Mouse (Mus musculus) megakaryocyte progenitor cell, adult 5-6 weeks (primary cell): ENCODE measurements around the gene Tbc1d9b. TPM values are rescaled to one million over a fixed set of nuclear protein-coding genes. Genes with fewer than 3 reads are reported as not detected.
A peak's percentile ranks its signal among the peaks of the same experiment; 100 is the strongest.

ENCODE experiments used
- ATAC-seq: replicated peaks from 2 replicates; pipeline ENCODE4 v1.8.0; 2016; ENCODE audit warnings: mild to moderate bottlenecking, moderate TSS enrichment, inconsistent platforms; ENCODE audit not compliant: poor library complexity
- total RNA-seq, 2 experiments: library from RNA; stranded (forward) in 1 of 2; stranded (reverse) in 1 of 2; fragments of 157-497, 149-512 nt in 1 of 2; fragments of 200-1000 nt in 1 of 2; gene quantifications; 2 replicates each; pipeline versions ENCODE4 v1.2.3 to v1.2.4; 2015 to 2017

Gene Tbc1d9b
- total RNA-seq, 2 experiments from 2014 or later, result 41.5 to 91.2 TPM

- ATAC-seq, result peak; percentile 52
These were observed 3.1 kb downstream of the Tbc1d9b start for GRCm38 (mm10) chr11:50134136-50134859.

- no peak for ATAC-seq
These were observed 7.1 kb downstream of the Tbc1d9b start for GRCm38 (mm10) chr11:50138206-50138822.

GRCm38 (mm10) chr11:50139571-50139970 is 8.4 kb downstream of the Tbc1d9b start:
- no peak for ATAC-seq

- ATAC-seq, result no peak
These were observed 14.3 kb downstream of the Tbc1d9b start for GRCm38 (mm10) chr11:50145529-50145928.

GRCm38 (mm10) chr11:50146121-50146520 is 14.9 kb downstream of the Tbc1d9b start:
- ATAC-seq, result no peak

- ATAC-seq, result peak; percentile 52; the same call in 1 of the 2 replicates
These were observed 16.2 kb downstream of the Tbc1d9b start for GRCm38 (mm10) chr11:50147267-50147957.

- ATAC-seq, result no peak
These were observed 16.8 kb downstream of the Tbc1d9b start for GRCm38 (mm10) chr11:50147958-50148476.

GRCm38 (mm10) chr11:50149200-50149599 is 18.0 kb downstream of the Tbc1d9b start:
- ATAC-seq, result no peak

GRCm38 (mm10) chr11:50149603-50150150 is 18.5 kb downstream of the Tbc1d9b start:
- ATAC-seq, result peak; percentile 24; the same call in 1 of the 2 replicates

GRCm38 (mm10) chr11:50151374-50151773 is 20.2 kb downstream of the Tbc1d9b start:
- no peak for ATAC-seq

GRCm38 (mm10) chr11:50154166-50154565 is 23.0 kb downstream of the Tbc1d9b start:
- ATAC-seq, result 0 out of 2 replicates have a peak, but pooled peaks have one; percentile 23

GRCm38 (mm10) chr11:50154777-50155520 is 23.8 kb downstream of the Tbc1d9b start:
- no peak for ATAC-seq

GRCm38 (mm10) chr11:50155785-50156184 is 24.6 kb downstream of the Tbc1d9b start:
- ATAC-seq, result no peak

GRCm38 (mm10) chr11:50156725-50157258 is 25.6 kb downstream of the Tbc1d9b start:
- ATAC-seq, result no peak

GRCm38 (mm10) chr11:50158346-50158745 is 27.1 kb downstream of the Tbc1d9b start:
- ATAC-seq, result no peak

- ATAC-seq, result no peak
These were observed 28.2 kb downstream of the Tbc1d9b start for GRCm38 (mm10) chr11:50159347-50159746.

GRCm38 (mm10) chr11:50161578-50162304 is 30.5 kb downstream of the Tbc1d9b start:
- ATAC-seq, result peak; percentile 91

- ATAC-seq, result peak; percentile 67
These were observed 31.3 kb downstream of the Tbc1d9b start for GRCm38 (mm10) chr11:50162338-50163050.

- no peak for ATAC-seq
These were observed 37.2 kb downstream of the Tbc1d9b start for GRCm38 (mm10) chr11:50168352-50168751.
